Mouse (Mus musculus): ENCODE data around the gene Btg1-ps1. TPM values are rescaled to one million over a fixed set of nuclear protein-coding genes. Genes with fewer than 3 reads are reported as not detected.
"Not testable (repeated sequence)": the region's sequence is repeated elsewhere in the genome, so short reads cannot be mapped to it uniquely, and the experiment has no call there.

The Btg1-ps1 gene
- polyA plus RNA-seq (2016; fragmentation: Nextera tagmentation; extraction: Ambion mirVana), result not detected in 2 replicates

DNA sequence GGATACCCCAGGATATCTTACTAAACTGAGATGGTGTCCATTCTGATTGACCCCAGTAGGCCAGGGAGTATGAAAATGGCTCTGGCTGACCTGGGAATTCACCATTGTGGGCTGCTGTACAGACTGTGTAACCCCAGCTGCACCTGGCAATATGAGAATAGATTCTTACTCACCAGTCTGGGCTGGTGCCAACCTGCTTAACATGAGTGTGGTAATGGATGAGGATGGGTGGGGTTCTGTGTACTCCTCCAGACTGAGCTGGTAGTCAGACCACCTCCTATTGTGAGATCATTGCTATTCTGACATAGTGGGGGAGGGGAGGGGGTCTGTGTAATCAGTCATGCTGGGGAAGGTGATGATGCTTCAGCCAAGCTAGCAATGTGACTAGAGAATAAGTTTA lies at the start of gene Btg1-ps1:
Gene Btg1-ps1 (minus strand): TSS at position 219 of the 400 bp plus-strand sequence.
- not testable (repeated sequence) for ATAC-seq (ENCODE audit: insufficient number of reproducible peaks, insufficient read depth, low FRiP score, low TSS enrichment, low read depth)

DNA sequence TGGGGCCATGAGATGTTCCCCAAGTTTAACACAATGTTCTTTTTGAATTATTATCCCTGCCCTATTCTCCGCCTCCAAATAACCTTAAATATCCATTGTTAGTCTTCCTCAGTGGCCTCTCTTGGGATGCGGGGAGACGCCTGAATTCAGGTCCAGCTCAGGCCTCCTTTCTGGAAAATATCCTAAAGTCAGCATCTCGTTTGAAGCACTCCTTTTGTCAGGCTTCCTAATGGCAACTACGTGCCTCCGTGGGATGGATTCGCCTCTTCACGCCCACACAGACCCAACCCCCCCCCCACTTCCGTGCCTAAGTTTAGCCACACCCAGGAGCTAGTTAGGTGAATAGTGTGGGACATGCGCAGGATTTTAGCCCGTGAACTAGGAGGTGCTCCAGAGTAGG lies 47.6 kb upstream of the Btg1-ps1 start, which contains the start of gene Rhox10:
Gene Rhox10 (plus strand): TSS at position 301 of the 400 bp plus-strand sequence.
- ATAC-seq (ENCODE audit: insufficient number of reproducible peaks, insufficient read depth, low FRiP score, low TSS enrichment, low read depth), result no peak
- 88% methylated on average over 11 of the region's 11 CpGs for WGBS
- no peaks in the 10 kb centered on the region for H3K36me3 ChIP-seq

More for the DNA sequence above, at the start of gene Btg1-ps1:
- not testable (repeated sequence) for H3K4me3 ChIP-seq (replicated peaks); H3K9me3 ChIP-seq; H3K4me2 ChIP-seq; H3K9ac ChIP-seq (replicated peaks); H3K4me1 ChIP-seq (replicated peaks); H3K27me3 ChIP-seq; H3K36me3 ChIP-seq; H3K27ac ChIP-seq

DNA sequence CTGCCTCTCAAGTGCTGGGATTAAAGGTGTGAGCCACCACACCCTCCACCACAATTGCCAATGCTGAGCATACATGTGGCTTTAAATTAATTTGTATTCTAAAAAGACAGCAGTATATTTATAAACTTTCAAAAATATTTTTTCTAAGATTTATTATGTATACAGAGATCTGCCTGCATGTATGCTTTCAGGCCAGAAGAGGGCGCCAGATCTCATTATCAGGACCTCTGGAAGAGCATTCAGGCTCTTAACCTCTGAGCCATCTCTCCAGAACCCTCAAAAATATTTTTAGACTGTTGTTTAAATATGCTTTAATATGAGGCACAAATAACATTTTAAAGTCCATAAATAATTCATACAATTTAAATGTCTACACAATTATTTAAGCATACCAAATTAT lies 42.9 kb upstream of the Btg1-ps1 start:
- no peak for ATAC-seq (ENCODE audit: insufficient number of reproducible peaks, insufficient read depth, low FRiP score, low TSS enrichment, low read depth)
- WGBS, result 0% methylated on average over 1 of the region's 1 CpGs
- no peak overlapping the region for H3K4me2 ChIP-seq

More for the DNA sequence above, 47.6 kb upstream of the Btg1-ps1 start, which contains the start of gene Rhox10:
- Histone ChIP-seq H3K4me1 (replicated peaks) (no peaks in the 10 kb centered on the region), H3K4me3 (replicated peaks) (no peak within 1 kb of the TSS), H3K4me2 (no peak within 1 kb of the TSS), H3K9ac (replicated peaks) (no peak within 1 kb of the TSS), H3K27ac (no peak within 1 kb of the TSS), H3K9me3 (no peaks in the 10 kb centered on the region), H3K27me3 (no peaks in the 10 kb centered on the region)

DNA sequence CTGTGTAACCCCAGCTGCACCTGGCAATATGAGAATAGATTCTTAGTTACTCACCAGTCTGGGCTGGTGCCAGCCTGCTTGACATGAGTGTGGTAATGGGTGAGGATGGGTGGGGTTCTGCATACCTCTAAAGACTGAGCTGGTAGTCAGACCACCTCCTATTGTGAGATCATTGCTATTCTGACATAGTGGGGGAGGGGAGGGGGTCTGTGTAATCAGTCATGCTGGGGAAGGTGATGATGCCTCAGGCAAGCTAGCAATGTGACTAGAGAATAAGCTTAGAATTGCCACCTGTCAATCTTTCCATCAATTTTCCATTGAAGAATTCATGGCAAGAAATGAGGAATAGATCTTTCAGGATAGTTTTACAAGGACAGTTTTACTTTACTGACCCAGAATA lies 24.4 kb upstream of the Btg1-ps1 start, which contains the start of gene Btg1-ps2:
Gene Btg1-ps2 (minus strand): TSS at position 101 of the 400 bp plus-strand sequence.
- not testable (repeated sequence) for H3K9me3 ChIP-seq; H3K4me1 ChIP-seq (replicated peaks); H3K4me3 ChIP-seq (replicated peaks); H3K36me3 ChIP-seq; ATAC-seq (ENCODE audit: insufficient number of reproducible peaks, insufficient read depth, low FRiP score, low TSS enrichment, low read depth); H3K9ac ChIP-seq (replicated peaks); H3K27me3 ChIP-seq; H3K27ac ChIP-seq; H3K4me2 ChIP-seq

More for the DNA sequence above, 42.9 kb upstream of the Btg1-ps1 start:
- no peaks in the 10 kb centered on the region for H3K4me1 ChIP-seq (replicated peaks)
- no peaks in the 10 kb centered on the region for H3K27me3 ChIP-seq
- H3K4me3 ChIP-seq (replicated peaks), result no peak overlapping the region
- no peaks in the 10 kb centered on the region for H3K9me3 ChIP-seq
- no peaks in the 10 kb centered on the region for H3K36me3 ChIP-seq
- H3K27ac ChIP-seq, result no peak overlapping the region
- no peak overlapping the region for H3K9ac ChIP-seq (replicated peaks)

DNA sequence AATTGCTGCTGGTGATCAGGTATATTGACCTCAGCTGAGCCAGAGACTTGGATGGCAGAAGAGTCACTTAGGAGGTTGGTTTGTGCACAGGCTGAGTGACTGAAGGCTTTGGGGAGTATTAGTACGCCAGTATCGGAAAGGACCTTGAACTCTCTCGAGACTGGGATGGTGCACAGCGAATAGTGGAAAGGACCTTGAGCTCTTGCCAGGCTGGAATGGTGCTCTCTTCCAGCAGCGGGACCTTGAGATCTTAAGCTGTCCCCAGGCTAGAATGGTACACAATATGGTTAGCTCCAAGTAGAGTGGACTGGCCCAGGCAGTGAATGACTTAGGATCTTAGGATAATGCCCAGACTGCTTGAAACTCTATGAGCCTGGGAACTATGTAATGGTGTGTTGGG lies 21.1 kb upstream of the Btg1-ps1 start:
- H3K4me1 ChIP-seq (replicated peaks), result no peaks in the 10 kb centered on the region
- H3K9me3 ChIP-seq, result no peaks in the 10 kb centered on the region
- ATAC-seq (ENCODE audit: insufficient number of reproducible peaks, insufficient read depth, low FRiP score, low TSS enrichment, low read depth), result no peak
- no peaks in the 10 kb centered on the region for H3K27me3 ChIP-seq
- WGBS, result 86% methylated on average over 5 of the region's 5 CpGs
- H3K4me2 ChIP-seq, result no peak overlapping the region
- H3K4me3 ChIP-seq (replicated peaks), result no peak overlapping the region
- no peak overlapping the region for H3K9ac ChIP-seq (replicated peaks)
- H3K36me3 ChIP-seq, result no peaks in the 10 kb centered on the region
- no peak overlapping the region for H3K27ac ChIP-seq

DNA sequence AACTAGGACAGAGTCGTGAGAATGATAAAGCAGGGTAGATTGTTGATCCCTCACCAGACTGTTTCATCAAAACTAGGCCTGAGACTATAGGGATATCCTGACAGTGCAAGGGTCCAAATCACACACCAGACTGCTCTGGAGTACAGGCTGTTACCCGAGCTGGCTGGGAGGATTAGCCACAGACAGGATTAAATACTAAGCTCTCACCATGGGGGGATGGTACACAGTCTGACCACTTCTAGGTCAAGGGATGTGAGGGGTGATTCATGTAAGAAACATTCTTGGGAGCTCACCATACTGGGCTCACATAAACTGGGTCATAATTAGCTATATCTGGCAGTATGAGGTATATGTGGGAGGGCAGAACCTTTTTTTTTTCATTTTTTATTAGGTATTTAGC lies 15.2 kb upstream of the Btg1-ps1 start:
- no peak overlapping the region for H3K9ac ChIP-seq (replicated peaks)
- no peak overlapping the region for H3K4me2 ChIP-seq
- no peaks in the 10 kb centered on the region for H3K27me3 ChIP-seq
- no peaks in the 10 kb centered on the region for H3K9me3 ChIP-seq
- no peaks in the 10 kb centered on the region for H3K36me3 ChIP-seq
- no peaks in the 10 kb centered on the region for H3K4me1 ChIP-seq (replicated peaks)
- 45% methylated on average over 2 of the region's 2 CpGs for WGBS
- no peak overlapping the region for H3K27ac ChIP-seq
- no peak overlapping the region for H3K4me3 ChIP-seq (replicated peaks)
- ATAC-seq (ENCODE audit: insufficient number of reproducible peaks, insufficient read depth, low FRiP score, low TSS enrichment, low read depth), result no peak

DNA sequence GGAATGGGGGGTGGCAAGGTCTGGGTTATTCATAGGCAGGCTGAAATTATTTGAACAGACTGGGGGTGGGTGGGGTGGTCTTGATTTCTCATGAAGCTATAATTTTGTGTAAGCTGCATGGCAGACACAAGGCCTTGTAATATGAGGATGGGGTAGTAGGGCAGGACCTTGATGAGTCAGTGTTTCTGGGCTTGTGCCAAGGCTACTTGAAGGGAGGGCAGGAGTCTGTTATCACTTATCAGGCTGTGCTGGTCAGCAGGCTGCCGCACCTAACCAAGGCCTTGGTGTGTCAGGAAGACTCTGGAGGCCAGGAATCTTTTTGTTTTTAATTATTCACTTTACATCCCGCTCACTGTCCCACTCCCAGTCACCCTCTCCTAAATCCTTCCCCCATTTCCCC lies 9.9 kb downstream of the Btg1-ps1 start:
- WGBS, result 78% methylated on average over 2 of the region's 2 CpGs

More for the DNA sequence above, 9.9 kb downstream of the Btg1-ps1 start:
- H3K36me3 ChIP-seq, result no peaks in the 10 kb centered on the region
- no peaks in the 10 kb centered on the region for H3K27me3 ChIP-seq
- H3K9ac ChIP-seq (replicated peaks), result no peak overlapping the region
- ATAC-seq (ENCODE audit: insufficient number of reproducible peaks, insufficient read depth, low FRiP score, low TSS enrichment, low read depth), result no peak
- H3K4me2 ChIP-seq, result no peak overlapping the region
- H3K9me3 ChIP-seq, result no peaks in the 10 kb centered on the region
- H3K27ac ChIP-seq, result no peak overlapping the region
- H3K4me1 ChIP-seq (replicated peaks), result no peaks in the 10 kb centered on the region
- H3K4me3 ChIP-seq (replicated peaks), result no peak overlapping the region

Other genes starting within 250 kb of the Btg1-ps1 start
- 0.58 and 0.90 TPM in 2 replicates for gene Rhox5, start 214.0 kb downstream of the Btg1-ps1 start, polyA plus RNA-seq (2016; fragmentation: Nextera tagmentation; extraction: Ambion mirVana)
- gene Rhox6, start 191.9 kb downstream of the Btg1-ps1 start, polyA plus RNA-seq (2016; fragmentation: Nextera tagmentation; extraction: Ambion mirVana), result not detected in 2 replicates
- not detected in 2 replicates for gene Rhox7a, start 187.1 kb downstream of the Btg1-ps1 start, polyA plus RNA-seq (2016; fragmentation: Nextera tagmentation; extraction: Ambion mirVana)
- gene Rhox8, start 139.9 kb downstream of the Btg1-ps1 start, polyA plus RNA-seq (2016; fragmentation: Nextera tagmentation; extraction: Ambion mirVana), result not detected in 2 replicates
- not detected in 2 replicates for gene Rhox7b, start 121.6 kb downstream of the Btg1-ps1 start, polyA plus RNA-seq (2016; fragmentation: Nextera tagmentation; extraction: Ambion mirVana)
- gene Rhox9, start 117.0 kb downstream of the Btg1-ps1 start, polyA plus RNA-seq (2016; fragmentation: Nextera tagmentation; extraction: Ambion mirVana), result not detected in 2 replicates
- gene Btg1-ps2, start 24.3 kb upstream of the Btg1-ps1 start, polyA plus RNA-seq (2016; fragmentation: Nextera tagmentation; extraction: Ambion mirVana), result not detected in 2 replicates
- gene Rhox10, start 47.7 kb upstream of the Btg1-ps1 start, polyA plus RNA-seq (2016; fragmentation: Nextera tagmentation; extraction: Ambion mirVana), result not detected in 2 replicates
- gene Rhox11, start 66.3 kb upstream of the Btg1-ps1 start, polyA plus RNA-seq (2016; fragmentation: Nextera tagmentation; extraction: Ambion mirVana), result not detected in 2 replicates
- not detected in 2 replicates for gene Rhox12, start 92.1 kb upstream of the Btg1-ps1 start, polyA plus RNA-seq (2016; fragmentation: Nextera tagmentation; extraction: Ambion mirVana)
- gene Rhox13, start 102.4 kb upstream of the Btg1-ps1 start, polyA plus RNA-seq (2016; fragmentation: Nextera tagmentation; extraction: Ambion mirVana), result not detected in 2 replicates
- gene Zbtb33, start 171.0 kb upstream of the Btg1-ps1 start, polyA plus RNA-seq (2016; fragmentation: Nextera tagmentation; extraction: Ambion mirVana), result 3.9 and 4.4 TPM in 2 replicates
- 23.7 and 27.8 TPM in 2 replicates for gene Tmem255a, start 233.6 kb upstream of the Btg1-ps1 start, polyA plus RNA-seq (2016; fragmentation: Nextera tagmentation; extraction: Ambion mirVana)